Mouse (Mus musculus): Measurements from ENCODE around the gene Akap6.

Gene Akap6

GRCm38 (mm10) chr12:52781066-52781465 lies 81.9 kb downstream of the Akap6 start:
- no peak for DNase-seq (ENCODE audit: low spot score in 2 of 2)

GRCm38 (mm10) chr12:52782902-52783441 lies 83.8 kb downstream of the Akap6 start:
- DNase-seq (ENCODE audit: low spot score in 2 of 2), result peak; percentile 20 to 32

GRCm38 (mm10) chr12:52785217-52785616 lies 86.0 kb downstream of the Akap6 start:
- no peak for DNase-seq (ENCODE audit: low spot score in 2 of 2)

GRCm38 (mm10) chr12:52790350-52790768 lies 91.2 kb downstream of the Akap6 start:
- no peak for DNase-seq (ENCODE audit: low spot score in 2 of 2)

GRCm38 (mm10) chr12:52794131-52794530 lies 94.9 kb downstream of the Akap6 start:
- no peak for DNase-seq (ENCODE audit: low spot score in 2 of 2)

GRCm38 (mm10) chr12:52795551-52796470 lies 96.6 kb downstream of the Akap6 start:
- DNase-seq (ENCODE audit: low spot score in 2 of 2), result no peak

GRCm38 (mm10) chr12:52796471-52796795 lies 97.2 kb downstream of the Akap6 start:
- DNase-seq (ENCODE audit: low spot score in 2 of 2), result no peak

- no peak for DNase-seq (ENCODE audit: low spot score in 2 of 2)
Measured at GRCm38 (mm10) chr12:52799717-52800116, 100.5 kb downstream of the Akap6 start.

- DNase-seq (ENCODE audit: low spot score in 2 of 2), result no peak
Measured at GRCm38 (mm10) chr12:52806273-52806672, 107.1 kb downstream of the Akap6 start.

- DNase-seq (ENCODE audit: low spot score in 2 of 2), result no peak
Measured at GRCm38 (mm10) chr12:52818588-52818987, 119.4 kb downstream of the Akap6 start.

GRCm38 (mm10) chr12:52824774-52825173 lies 125.6 kb downstream of the Akap6 start:
- no peak for DNase-seq (ENCODE audit: low spot score in 2 of 2)

GRCm38 (mm10) chr12:52828944-52829736 lies 130.0 kb downstream of the Akap6 start:
- no peak for DNase-seq (ENCODE audit: low spot score in 2 of 2)

GRCm38 (mm10) chr12:52831782-52832181 lies 132.6 kb downstream of the Akap6 start:
- DNase-seq (ENCODE audit: low spot score in 2 of 2), result no peak

GRCm38 (mm10) chr12:52832230-52832629 lies 133.0 kb downstream of the Akap6 start:
- DNase-seq (ENCODE audit: low spot score in 2 of 2), result peak; percentile 5 to 42

GRCm38 (mm10) chr12:52833141-52833540 lies 134.0 kb downstream of the Akap6 start:
- DNase-seq (ENCODE audit: low spot score in 2 of 2), result no peak

GRCm38 (mm10) chr12:52834074-52834473 lies 134.9 kb downstream of the Akap6 start:
- DNase-seq (ENCODE audit: low spot score in 2 of 2), result no peak

GRCm38 (mm10) chr12:52834781-52835279 lies 135.6 kb downstream of the Akap6 start:
- no peak for DNase-seq (ENCODE audit: low spot score in 2 of 2)

- no peak for DNase-seq (ENCODE audit: low spot score in 2 of 2)
Measured at GRCm38 (mm10) chr12:52835291-52835742, 136.1 kb downstream of the Akap6 start.

GRCm38 (mm10) chr12:52835914-52836546 lies 136.8 kb downstream of the Akap6 start:
- DNase-seq (ENCODE audit: low spot score in 2 of 2), result no peak

- DNase-seq (ENCODE audit: low spot score in 2 of 2), result no peak
Measured at GRCm38 (mm10) chr12:52845982-52846381, 146.8 kb downstream of the Akap6 start.

- no peak for DNase-seq (ENCODE audit: low spot score in 2 of 2)
Measured at GRCm38 (mm10) chr12:52847020-52847419, 147.8 kb downstream of the Akap6 start.

Data from spleen, postnatal 36 days (tissue).